Mouse (Mus musculus) forebrain, embryonic 11.5 days (tissue): ENCODE measurements at regions not wholly inside any gene's neighbourhood (a gene's known extent, or its start where the extent isn't known, plus 50 kb on each side); places are given as distances from the start of the nearest gene placed in this dataset.

Experiments
- ATAC-seq: fragments of 200-750 bp; cut with Nextera tagmentation; replicated peaks from 2 replicates; pipeline ENCODE4 v1.8.0; 2017; ENCODE audit warnings: moderate TSS enrichment; ENCODE audit not compliant: low FRiP score
- DNase-seq: peaks from one replicate; pipeline ENCODE4 v3.0.0-alpha.2; 2017; ENCODE audit warnings: low spot score
- H3K27ac ChIP-seq: fragments of 300-500 bp; sonication (generic); 2 replicates; pipeline ENCODE4 v1.5.1; 2014; ENCODE audit warnings: low read depth, low read length
- H3K27me3 ChIP-seq: fragments of 300-500 bp; sonication (generic); 2 replicates; pipeline ENCODE4 v1.6.1; 2014; ENCODE audit warnings: mild to moderate bottlenecking, low read length, mixed read lengths; ENCODE audit not compliant: control insufficient read depth, insufficient read depth
- H3K36me3 ChIP-seq: fragments of 300-500 bp; sonication (generic); 2 replicates; pipeline ENCODE4 v1.6.1; 2014; ENCODE audit warnings: mild to moderate bottlenecking, low read length, moderate library complexity, mixed read lengths; ENCODE audit not compliant: control insufficient read depth, insufficient read depth
- H3K4me1 ChIP-seq: fragments of 300-500 bp; sonication (generic); replicated peaks from 2 replicates; pipeline ENCODE4 v1.6.1; 2014; ENCODE audit warnings: low read length, mixed read lengths; ENCODE audit not compliant: control insufficient read depth, insufficient read depth
- H3K4me2 ChIP-seq: fragments of 300-500 bp; sonication (generic); 2 replicates; pipeline ENCODE4 v1.6.1; 2014; ENCODE audit warnings: low read depth, mild to moderate bottlenecking, low read length, moderate library complexity, mixed read lengths; ENCODE audit not compliant: severe bottlenecking
- H3K4me3 ChIP-seq: fragments of 300-500 bp; sonication (generic); 2 replicates; pipeline ENCODE4 v1.5.1; 2014; ENCODE audit warnings: low read depth, low read length
- H3K9ac ChIP-seq: fragments of 300-500 bp; sonication (generic); 2 replicates; pipeline ENCODE4 v1.6.1; 2014; ENCODE audit warnings: low read length
- H3K9me3 ChIP-seq: fragments of 300-500 bp; sonication (generic); 2 replicates; pipeline ENCODE4 v1.6.1; 2016; ENCODE audit warnings: low read length, mixed read lengths; ENCODE audit not compliant: control insufficient read depth
- WGBS: fragments of 180-500 bp; shearing (Covaris S2); extraction: QIAGEN DNeasy Blood & Tissue Kit; methylation state at CpG from one replicate; pipeline ENCODE4 v1.1.7; 2014; 5-methylcytosine and 5-hydroxymethylcytosine counted together

DNA sequence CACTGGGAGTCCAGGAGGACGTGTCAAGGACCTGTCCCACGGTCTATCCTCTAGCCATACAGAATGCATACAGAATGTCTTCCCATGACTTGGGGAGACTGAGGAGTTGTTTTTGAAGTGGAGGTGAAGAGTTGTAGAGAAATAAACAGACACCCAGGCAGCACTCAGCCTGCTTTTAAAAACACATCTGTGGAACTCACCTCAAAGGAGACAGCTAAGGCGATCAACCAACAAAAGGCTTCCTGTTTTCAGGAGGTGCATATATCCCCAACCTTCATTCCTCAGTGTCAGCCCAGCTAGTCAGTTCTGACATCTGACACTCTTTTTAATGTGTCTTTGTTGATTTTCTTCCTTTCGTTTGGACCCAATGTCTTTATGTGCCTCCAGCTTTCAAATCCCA is 78.6 kb upstream of the Rasgrp1 start:
- Histone ChIP-seq H3K4me2 (no peak overlapping the region), H3K4me1 (no peaks in the 10 kb centered on the region), H3K36me3 (no peaks in the 10 kb centered on the region), H3K9me3 (no peaks in the 10 kb centered on the region; the same call in 1 of the 2 replicates), H3K27me3 (no peaks in the 10 kb centered on the region), H3K9ac (no peak overlapping the region), H3K27ac (no peak overlapping the region), H3K4me3 (no peak overlapping the region)
- no peak for ATAC-seq
- WGBS, result 80% methylated on average over 4 of the region's 4 CpGs
- no peak for DNase-seq

DNA sequence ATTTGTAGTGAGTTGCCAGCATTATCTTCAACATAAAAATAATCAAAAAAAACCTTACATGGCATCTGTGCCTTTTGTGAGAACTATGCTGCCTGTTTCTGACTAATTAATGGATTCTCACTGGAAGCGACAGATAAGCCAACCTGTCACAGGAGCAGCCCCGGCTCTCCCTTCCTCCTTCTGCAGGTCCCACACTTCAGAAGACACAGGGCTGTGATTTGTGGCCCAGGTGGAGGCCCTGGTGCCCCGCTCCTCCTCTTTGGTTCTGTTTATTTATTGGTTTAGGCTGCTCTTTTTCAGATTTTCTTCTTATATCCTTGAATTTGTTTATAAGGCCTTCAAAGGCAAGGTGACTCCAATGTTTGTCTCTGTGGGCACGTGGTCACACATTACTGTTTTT is 80.0 kb upstream of the Rasgrp1 start:
- Histone ChIP-seq H3K4me3 (no peak overlapping the region), H3K27me3 (no peaks in the 10 kb centered on the region), H3K27ac (no peak overlapping the region), H3K9me3 (no peaks in the 10 kb centered on the region; the same call in 1 of the 2 replicates), H3K9ac (no peak overlapping the region), H3K4me1 (no peaks in the 10 kb centered on the region), H3K36me3 (no peaks in the 10 kb centered on the region), H3K4me2 (no peak overlapping the region)
- 81% methylated on average over 4 of the region's 4 CpGs for WGBS
- ATAC-seq (no peak), DNase-seq (no peak)

DNA sequence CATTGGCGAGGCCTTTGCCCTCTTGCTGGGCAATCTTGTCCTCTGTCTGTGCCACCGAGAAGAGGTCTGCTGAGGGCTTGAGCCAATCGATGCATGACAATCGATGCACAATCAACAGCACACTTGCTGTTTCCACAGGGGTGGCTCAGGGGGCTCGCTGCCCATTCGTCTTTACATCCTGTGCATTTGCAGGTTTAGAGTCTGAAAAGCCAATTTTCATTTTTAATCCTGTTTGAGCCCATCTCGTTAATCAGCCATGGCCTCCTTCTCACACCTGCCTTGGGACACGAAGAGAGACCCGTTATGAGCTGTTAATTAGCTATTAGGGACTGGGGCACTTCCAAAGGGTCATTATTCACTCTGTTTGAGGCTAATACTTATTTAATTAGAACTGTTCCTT is 86.4 kb upstream of the Rasgrp1 start:
- no peaks in the 10 kb centered on the region for H3K36me3 ChIP-seq
- H3K27ac ChIP-seq, result peak overlapping the region; percentile 2; the same call in 1 of the 2 replicates
- peak; percentile 86 for ATAC-seq
- no peak overlapping the region for H3K4me2 ChIP-seq
- peak; percentile 58 for DNase-seq
- peaks cover 3% of the 10 kb centered on the region; the same call in 1 of the 2 replicates for H3K4me1 ChIP-seq
- no peak overlapping the region for H3K4me3 ChIP-seq
- H3K9ac ChIP-seq, result no peak overlapping the region
- 17% methylated on average over 9 of the region's 9 CpGs for WGBS
- H3K9me3 ChIP-seq, result no peaks in the 10 kb centered on the region; the same call in 1 of the 2 replicates
- no peaks in the 10 kb centered on the region for H3K27me3 ChIP-seq

GRCm38 (mm10) chr2:117432010-117432409 is 89.2 kb upstream of the Rasgrp1 start:
- no peak overlapping the region for H3K27ac ChIP-seq
- H3K36me3 ChIP-seq, result no peaks in the 10 kb centered on the region
- DNase-seq (no peak), ATAC-seq (no peak)
- H3K4me1 ChIP-seq, result peaks cover 3% of the 10 kb centered on the region; the same call in 1 of the 2 replicates
- H3K27me3 ChIP-seq, result no peaks in the 10 kb centered on the region
- H3K4me3 ChIP-seq, result no peak overlapping the region
- H3K9ac ChIP-seq, result no peak overlapping the region
- no peaks in the 10 kb centered on the region for H3K9me3 ChIP-seq
- H3K4me2 ChIP-seq, result no peak overlapping the region
- WGBS, result 70% methylated on average over 6 of the region's 6 CpGs

- no peak overlapping the region for H3K27ac ChIP-seq
- ATAC-seq (no peak), DNase-seq (no peak)
- no peak overlapping the region for H3K4me3 ChIP-seq
- H3K4me1 ChIP-seq, result peaks cover 3% of the 10 kb centered on the region; the same call in 1 of the 2 replicates
- H3K36me3 ChIP-seq, result no peaks in the 10 kb centered on the region
- no peak overlapping the region for H3K4me2 ChIP-seq
- 68% methylated on average over 2 of the region's 2 CpGs for WGBS
- no peaks in the 10 kb centered on the region for H3K9me3 ChIP-seq
- H3K9ac ChIP-seq, result no peak overlapping the region
- no peaks in the 10 kb centered on the region for H3K27me3 ChIP-seq
Observed at GRCm38 (mm10) chr2:117432923-117433322, 90.1 kb upstream of the Rasgrp1 start.

- Histone ChIP-seq H3K4me3 (no peak overlapping the region), H3K27ac (no peak overlapping the region), H3K4me2 (no peak overlapping the region), H3K9me3 (no peaks in the 10 kb centered on the region), H3K27me3 (no peaks in the 10 kb centered on the region), H3K4me1 (peaks cover 2% of the 10 kb centered on the region; the same call in 1 of the 2 replicates), H3K36me3 (no peaks in the 10 kb centered on the region), H3K9ac (no peak overlapping the region)
- ATAC-seq, result no peak
- no peak for DNase-seq
- WGBS, result 81% methylated on average over 2 of the region's 2 CpGs
Observed at GRCm38 (mm10) chr2:117433482-117433881, 90.7 kb upstream of the Rasgrp1 start.

DNA sequence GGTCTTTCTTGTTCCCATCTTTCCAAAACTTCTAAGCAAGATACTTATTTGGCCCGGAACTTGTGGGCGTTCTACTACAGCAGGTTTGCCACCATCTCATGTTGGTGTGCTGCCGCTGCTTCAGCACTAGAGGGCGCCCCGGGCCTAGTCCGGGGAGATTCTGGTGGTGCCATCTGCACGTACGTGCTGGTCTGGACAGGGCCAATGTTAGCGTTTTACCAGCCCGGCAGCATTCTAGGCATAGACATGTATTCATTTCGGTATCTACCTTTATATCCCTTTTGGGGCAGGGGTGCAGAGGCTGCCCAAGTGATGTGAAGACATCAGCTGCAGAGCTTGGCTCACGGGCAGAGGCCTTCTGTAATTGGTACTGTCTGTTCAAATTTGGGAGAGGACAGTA is 95.3 kb upstream of the Rasgrp1 start:
- Histone ChIP-seq H3K36me3 (no peaks in the 10 kb centered on the region), H3K27ac (no peak overlapping the region), H3K9me3 (no peaks in the 10 kb centered on the region), H3K27me3 (no peaks in the 10 kb centered on the region), H3K4me1 (peaks cover 2% of the 10 kb centered on the region; the same call in 1 of the 2 replicates), H3K4me2 (no peak overlapping the region), H3K4me3 (no peak overlapping the region), H3K9ac (no peak overlapping the region)
- DNase-seq, result no peak
- WGBS, result 86% methylated on average over 12 of the region's 12 CpGs
- ATAC-seq, result no peak

- no peaks in the 10 kb centered on the region for H3K9me3 ChIP-seq
- no peak overlapping the region for H3K4me3 ChIP-seq
- WGBS, result 67% methylated on average over 8 of the region's 8 CpGs
- H3K4me1 ChIP-seq, result peaks cover 2% of the 10 kb centered on the region; the same call in 1 of the 2 replicates
- no peaks in the 10 kb centered on the region for H3K36me3 ChIP-seq
- H3K27me3 ChIP-seq, result no peaks in the 10 kb centered on the region
- peak overlapping the region; percentile 80; the same call in 1 of the 2 replicates for H3K27ac ChIP-seq
- no peak overlapping the region for H3K4me2 ChIP-seq
- ATAC-seq (peak; percentile 82), DNase-seq (peak; percentile 86)
- H3K9ac ChIP-seq, result no peak overlapping the region
Observed at GRCm38 (mm10) chr2:117438586-117439371, 96.0 kb upstream of the Rasgrp1 start.
